Mouse (Mus musculus) hematopoietic multipotent progenitor cell, adult 10-12 weeks (in vitro differentiated cells): Measurements from ENCODE around the gene C2cd2l. TPM values are rescaled to one million over a fixed set of nuclear protein-coding genes. Genes with fewer than 3 reads are reported as not detected.

ENCODE experiments used
- polyA plus RNA-seq: library from polyadenylated mRNA; stranded (reverse); fragments of >175 nt; gene quantifications from 2 replicates; pipeline ENCODE4 v1.2.3, GENCODE M21; 2012; ENCODE audit warnings: low replicate concordance

Gene C2cd2l
- 71.2 and 157 TPM in 2 replicates for polyA plus RNA-seq

DNA sequence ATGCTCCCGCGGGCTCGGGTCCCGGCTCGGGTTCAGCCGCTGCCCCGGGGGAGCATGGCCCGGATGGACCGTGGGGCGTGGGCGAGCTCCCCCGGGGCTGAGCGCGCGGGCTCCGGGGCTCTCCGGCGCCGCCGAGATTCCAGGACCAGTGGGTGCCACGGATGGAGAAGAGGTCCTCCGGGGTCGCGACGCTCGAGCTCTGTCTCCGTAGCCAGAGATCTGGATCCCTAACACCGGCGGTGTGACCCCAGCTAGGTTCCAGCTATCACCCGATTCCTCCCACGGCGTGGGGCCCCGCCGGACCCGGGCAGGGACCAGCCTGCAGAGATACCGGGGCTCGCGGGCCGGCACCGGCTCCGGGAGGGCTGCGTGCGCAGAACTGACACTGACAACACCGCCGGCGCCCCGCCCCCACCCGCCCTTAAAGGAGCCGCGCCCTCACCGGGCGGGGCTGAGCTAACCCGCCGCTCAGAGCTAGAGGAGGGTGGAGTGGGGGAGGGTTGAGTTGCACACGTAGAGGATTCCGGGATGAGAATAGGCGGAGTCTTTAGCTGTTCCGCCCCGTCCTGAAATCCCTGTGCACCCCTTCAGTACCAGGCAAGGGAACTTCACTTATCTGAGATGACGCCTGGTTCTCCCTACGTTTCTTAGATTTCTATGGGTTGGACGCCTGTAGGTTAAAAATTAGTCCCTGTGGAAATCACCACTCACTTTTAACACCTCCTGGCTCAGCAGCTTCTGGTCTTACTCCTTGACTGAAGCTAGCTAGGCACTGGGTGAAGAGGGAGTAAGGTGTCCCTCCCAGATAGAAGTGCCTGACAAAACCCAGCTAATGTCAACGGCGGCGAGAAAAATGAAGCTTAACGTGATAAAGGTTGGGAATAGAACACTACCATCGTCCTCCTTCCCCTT, at the start of gene C2cd2l:
Gene C2cd2l (minus strand): TSS at position 399 of the 912 bp plus-strand sequence.

DNA sequence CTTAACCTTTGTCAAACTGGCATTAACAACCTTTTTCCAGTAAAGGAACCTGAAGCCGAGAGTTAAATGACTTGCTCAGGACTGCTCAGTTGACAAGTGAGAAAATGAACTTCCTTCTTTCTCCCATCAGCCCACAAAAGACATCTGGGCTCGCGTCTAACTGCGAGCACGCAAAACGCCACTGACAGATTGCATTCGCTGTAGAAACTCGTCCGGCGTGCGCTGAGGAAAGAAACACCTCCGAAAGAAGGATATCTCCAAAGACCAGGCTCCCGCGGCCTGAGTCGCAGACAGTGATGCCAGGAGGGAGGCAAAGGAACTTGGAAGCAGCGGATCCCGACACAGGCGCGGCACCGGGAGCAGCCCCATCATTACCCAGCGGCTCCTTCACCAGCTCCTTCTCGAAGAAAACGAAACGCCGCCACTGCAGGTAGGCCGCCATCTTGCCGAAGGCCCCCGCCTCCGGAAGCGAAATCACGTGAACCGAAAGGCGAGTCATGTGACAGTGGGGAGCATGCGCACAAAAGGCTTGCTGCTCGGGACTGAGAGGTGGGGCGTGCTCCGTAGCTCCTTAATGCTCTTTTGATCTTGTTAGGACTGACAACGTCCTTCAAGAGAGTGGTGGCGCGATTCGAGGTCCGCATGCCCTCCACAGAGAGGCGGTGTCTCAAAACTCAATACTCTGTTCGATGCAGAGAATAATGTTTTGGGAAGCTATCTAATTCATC, 41.3 kb upstream of the C2cd2l start, which contains the start of gene Vps11:
Gene Vps11 (minus strand): TSS at position 481 of the 728 bp plus-strand sequence.

DNA sequence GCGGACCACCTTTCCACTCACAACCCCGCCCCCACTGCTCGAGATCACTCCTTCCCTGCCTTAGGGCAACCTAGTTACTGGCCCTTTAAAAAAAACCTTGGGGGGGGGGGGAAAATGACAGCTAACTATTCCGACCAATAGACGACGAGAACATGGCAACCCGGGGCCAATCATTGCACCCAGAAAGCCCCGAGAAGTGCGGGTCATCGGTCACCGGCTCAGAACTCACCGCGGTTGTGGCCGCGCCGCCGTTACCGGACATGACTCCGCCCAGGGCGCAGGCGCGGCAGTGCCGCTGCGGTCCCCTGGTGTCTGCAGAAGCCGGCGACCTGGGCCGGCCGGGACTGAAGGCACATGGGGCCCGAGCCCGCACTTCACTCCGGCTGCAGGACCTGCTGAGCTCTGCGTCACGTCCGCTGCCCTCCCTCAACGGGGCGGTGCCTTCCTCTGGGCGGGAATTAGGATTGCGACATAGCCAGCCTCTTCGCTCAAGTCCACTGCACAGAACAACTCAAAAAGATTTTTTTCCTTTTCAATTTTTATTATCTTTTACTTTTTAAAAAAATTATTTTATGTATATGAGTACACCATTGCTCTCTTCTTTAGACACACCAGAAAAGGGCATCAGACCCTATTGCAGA, 23.8 kb upstream of the C2cd2l start, which contains the start of gene Hmbs:
Gene Hmbs (minus strand): TSS at position 448 of the 641 bp plus-strand sequence.

DNA sequence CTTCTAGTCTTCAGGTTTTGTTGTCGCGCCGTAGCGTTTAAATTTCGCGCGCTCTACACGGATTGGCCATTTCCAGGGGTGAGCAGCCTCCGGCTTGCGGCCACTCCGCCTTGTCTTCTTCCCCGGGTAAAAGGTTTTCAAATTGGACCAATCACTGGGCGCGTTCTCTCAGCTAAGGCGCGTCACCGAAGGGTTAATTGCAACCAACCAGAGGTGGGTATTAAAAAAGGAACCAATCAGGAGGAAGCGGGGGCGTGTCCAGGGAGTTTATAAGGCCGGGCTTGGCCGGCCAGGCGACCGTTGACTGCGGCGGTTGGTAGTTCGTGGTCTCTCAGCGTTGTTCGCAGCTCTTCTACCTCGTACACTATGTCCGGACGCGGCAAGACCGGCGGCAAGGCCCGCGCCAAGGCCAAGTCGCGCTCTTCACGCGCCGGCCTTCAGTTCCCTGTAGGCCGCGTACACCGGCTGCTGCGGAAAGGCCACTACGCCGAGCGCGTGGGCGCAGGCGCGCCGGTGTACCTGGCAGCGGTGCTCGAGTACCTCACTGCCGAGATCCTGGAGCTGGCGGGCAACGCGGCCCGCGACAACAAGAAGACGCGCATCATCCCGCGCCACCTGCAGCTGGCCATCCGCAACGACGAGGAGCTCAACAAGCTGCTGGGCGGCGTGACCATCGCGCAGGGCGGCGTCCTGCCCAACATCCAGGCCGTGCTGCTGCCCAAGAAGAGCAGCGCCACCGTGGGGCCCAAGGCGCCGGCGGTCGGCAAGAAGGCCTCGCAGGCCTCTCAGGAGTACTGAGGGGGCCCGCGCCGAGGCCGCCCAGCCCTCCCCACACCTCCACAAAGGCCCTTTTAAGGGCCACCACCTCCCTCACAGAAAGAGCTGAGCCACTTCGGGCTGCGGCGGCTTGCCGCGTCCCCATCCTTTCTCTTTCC, 14.6 kb upstream of the C2cd2l start, which contains the start of gene H2afx:
Gene H2afx (plus strand): TSS at position 299 of the 935 bp plus-strand sequence.

DNA sequence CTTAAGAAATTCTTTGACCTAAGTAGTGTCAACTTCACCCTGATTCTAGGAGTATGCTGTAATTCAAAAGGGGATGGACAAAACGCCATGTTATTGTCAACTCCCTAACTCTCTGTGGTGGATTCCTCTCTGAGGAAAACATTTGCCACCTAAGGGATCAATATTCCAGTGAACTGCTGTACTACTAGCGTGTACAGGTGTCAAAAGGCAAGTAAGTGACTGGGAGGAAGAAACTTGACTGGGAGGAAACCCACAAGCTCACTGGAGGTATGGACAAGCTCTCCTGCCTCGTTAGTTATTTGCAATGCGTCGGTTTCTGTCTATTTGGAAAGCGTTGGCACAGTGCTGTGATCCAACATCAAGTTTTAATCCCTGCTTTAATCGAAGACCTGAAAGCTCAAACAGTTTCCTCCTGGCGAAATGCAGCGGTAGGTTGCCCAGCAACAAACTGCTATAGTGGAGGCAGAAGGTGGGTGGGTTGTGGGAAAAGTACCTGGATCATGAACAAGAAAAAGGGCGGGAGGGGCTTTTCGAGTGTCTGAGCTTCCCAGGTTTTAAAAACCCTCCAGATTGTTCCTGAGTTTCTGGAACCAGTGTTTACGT, 5.8 kb upstream of the C2cd2l start, which contains the start of gene Dpagt1:
Gene Dpagt1 (plus strand): TSS at position 252 of the 603 bp plus-strand sequence.

DNA sequence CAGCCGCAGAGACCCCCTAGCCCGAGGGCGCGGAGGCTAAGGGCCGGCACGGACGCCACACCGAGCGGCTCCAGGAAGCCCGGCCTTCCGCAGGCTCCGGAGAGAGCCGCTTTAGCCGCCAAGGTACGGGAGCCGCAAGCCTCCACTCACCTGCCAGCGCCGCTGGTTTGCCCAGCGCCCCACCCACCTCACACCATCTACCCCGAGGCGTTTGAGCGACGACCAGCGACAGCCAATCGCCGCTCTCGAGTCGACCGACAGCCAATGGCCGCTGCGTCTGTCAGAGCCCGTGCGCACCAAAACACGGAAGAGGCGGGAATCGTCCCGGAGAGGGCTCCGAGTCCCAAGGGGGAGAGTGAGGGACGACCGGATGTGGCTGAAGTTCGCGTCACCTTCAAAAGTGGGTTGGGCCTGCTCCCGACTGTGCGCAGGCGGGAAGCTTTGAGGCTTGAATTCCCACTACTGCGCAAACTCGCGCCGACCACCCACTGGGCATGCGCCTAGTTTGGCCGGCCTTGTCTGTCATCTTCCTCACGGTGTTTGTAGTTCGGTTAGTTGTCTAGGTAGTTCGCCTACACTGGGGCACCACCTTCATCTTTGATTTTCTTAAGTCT, 14.5 kb downstream of the C2cd2l start, which contains the start of gene Hinfp:
Gene Hinfp (minus strand): TSS at position 206 of the 614 bp plus-strand sequence.

DNA sequence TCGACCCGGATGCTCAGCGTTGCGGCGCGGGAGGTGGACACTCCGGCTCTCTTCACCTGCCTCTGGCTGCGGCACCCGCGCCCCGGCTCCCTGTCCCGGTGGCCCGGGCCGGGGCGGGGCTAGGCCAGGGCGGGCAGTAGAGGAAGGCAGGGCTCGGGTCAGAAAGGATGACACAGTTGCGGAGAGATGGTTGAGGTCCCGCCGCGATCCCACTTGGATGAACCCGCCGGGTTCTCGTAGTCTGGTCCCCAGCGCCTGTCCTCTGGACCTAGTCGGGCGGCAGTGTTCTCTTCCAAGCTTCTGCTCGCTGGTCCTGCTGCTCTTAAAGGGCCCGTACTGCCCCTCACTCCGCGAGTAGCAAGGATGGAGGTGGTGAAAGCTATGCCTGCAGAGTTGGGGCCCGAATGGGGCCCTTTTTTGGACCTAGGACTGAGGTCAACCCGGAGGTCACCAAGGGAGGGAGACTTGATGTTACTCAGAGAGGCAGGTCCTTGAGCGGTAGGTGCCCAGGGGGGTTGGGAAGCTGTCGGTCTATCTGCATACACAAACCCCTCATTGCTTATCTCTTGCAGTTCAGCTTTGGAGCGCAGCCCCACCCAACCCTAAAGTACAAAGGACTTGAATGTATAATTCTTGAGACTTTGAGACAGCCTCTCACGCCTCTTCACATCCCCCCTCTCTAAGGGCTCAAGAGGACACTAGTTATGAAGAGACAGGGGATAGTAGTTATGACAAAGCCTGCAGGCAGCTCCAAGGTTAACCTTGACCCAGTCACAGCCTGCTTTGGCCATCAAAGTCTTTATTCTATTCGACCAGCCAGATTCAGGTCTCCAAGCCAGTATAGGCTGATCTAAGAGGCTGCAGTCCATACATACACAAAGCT, 31.8 kb downstream of the C2cd2l start, which contains the start of gene Abcg4:
Gene Abcg4 (minus strand): TSS at position 540 of the 883 bp plus-strand sequence.

DNA sequence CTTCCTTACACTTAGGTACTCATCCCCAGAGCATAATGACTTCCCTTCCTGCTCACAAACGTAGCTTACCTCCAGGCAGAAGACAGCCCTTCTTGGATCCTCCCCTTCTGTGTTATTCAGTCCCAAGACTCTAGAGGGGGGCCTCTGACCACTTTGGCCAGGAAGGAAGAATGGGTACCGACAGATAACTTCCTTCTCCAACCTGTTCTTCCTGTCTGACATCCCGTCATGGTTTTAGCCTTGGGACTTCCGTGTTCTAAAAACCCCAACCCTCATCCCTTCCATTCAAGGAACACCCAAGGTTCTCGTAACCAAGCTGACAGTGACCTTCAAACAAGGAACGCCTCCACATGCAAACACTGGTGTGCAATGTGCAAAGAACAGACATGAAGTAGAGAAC, 51.7 kb downstream of the C2cd2l start, which contains the start of gene Nlrx1:
Gene Nlrx1 (minus strand): TSS at position 168 of the 400 bp plus-strand sequence.

Other genes starting within 250 kb of the C2cd2l start
- gene Mfrp, start 218.6 kb downstream of the C2cd2l start, polyA plus RNA-seq = not detected in 2 replicates
- 0.13 TPM in 1 of 2 replicates, not detected in the other for gene C1qtnf5, start 213.0 kb downstream of the C2cd2l start, polyA plus RNA-seq
- not detected in 2 replicates for gene Gm49380, start 206.8 kb downstream of the C2cd2l start, polyA plus RNA-seq
- gene Rnf26, start 206.8 kb downstream of the C2cd2l start, polyA plus RNA-seq = 15.4 and 36.4 TPM in 2 replicates
- gene Mcam, start 185.8 kb downstream of the C2cd2l start, polyA plus RNA-seq = 2.2 and 2.4 TPM in 2 replicates
- gene Cbl, start 86.2 kb downstream of the C2cd2l start, polyA plus RNA-seq = 24.4 and 63.9 TPM in 2 replicates
- gene Ccdc153, start 79.6 kb downstream of the C2cd2l start, polyA plus RNA-seq = not detected in 2 replicates
- 0.12 TPM in 1 of 2 replicates, not detected in the other for gene Pdzd3, start 68.8 kb downstream of the C2cd2l start, polyA plus RNA-seq
- 9.7 and 13.4 TPM in 2 replicates for gene Nlrx1, start 51.7 kb downstream of the C2cd2l start, polyA plus RNA-seq
- 0.55 and 16.6 TPM in 2 replicates for gene Abcg4, start 31.7 kb downstream of the C2cd2l start, polyA plus RNA-seq
- 6.5 and 11.9 TPM in 2 replicates for gene Hinfp, start 14.6 kb downstream of the C2cd2l start, polyA plus RNA-seq
- 6.6 and 8.5 TPM in 2 replicates for gene Dpagt1, start 5.7 kb upstream of the C2cd2l start, polyA plus RNA-seq
- gene H2afx, start 14.4 kb upstream of the C2cd2l start, polyA plus RNA-seq = 328 and 392 TPM in 2 replicates
- gene Hmbs, start 23.9 kb upstream of the C2cd2l start, polyA plus RNA-seq = 18.2 and 149 TPM in 2 replicates
- 16.2 and 21.1 TPM in 2 replicates for gene Vps11, start 41.4 kb upstream of the C2cd2l start, polyA plus RNA-seq
- gene Hyou1, start 59.2 kb upstream of the C2cd2l start, polyA plus RNA-seq = 28.2 and 32.0 TPM in 2 replicates
- gene Slc37a4, start 76.6 kb upstream of the C2cd2l start, polyA plus RNA-seq = 8.0 and 12.1 TPM in 2 replicates
- gene Rps25, start 86.9 kb upstream of the C2cd2l start, polyA plus RNA-seq = 96.1 and 158 TPM in 2 replicates
- gene Trappc4, start 87.3 kb upstream of the C2cd2l start, polyA plus RNA-seq = 8.7 and 13.4 TPM in 2 replicates
- gene Ccdc84, start 98.3 kb upstream of the C2cd2l start, polyA plus RNA-seq = 18.4 and 42.8 TPM in 2 replicates
- gene Foxr1, start 120.9 kb upstream of the C2cd2l start, polyA plus RNA-seq = 0.65 and 3.6 TPM in 2 replicates
- not detected in 2 replicates for gene Upk2, start 134.7 kb upstream of the C2cd2l start, polyA plus RNA-seq
- gene Bcl9l, start 162.5 kb upstream of the C2cd2l start, polyA plus RNA-seq = 168 and 344 TPM in 2 replicates
- gene Cxcr5, start 241.6 kb upstream of the C2cd2l start, polyA plus RNA-seq = 27.2 and 68.3 TPM in 2 replicates